Mouse (Mus musculus) heart, postnatal 36 days (tissue): ENCODE measurements around the gene Galnt11. TPM values are rescaled to one million over a fixed set of nuclear protein-coding genes. Genes with fewer than 3 reads are reported as not detected.
"Not testable (repeated sequence)": the region's sequence is repeated elsewhere in the genome, so short reads cannot be mapped to it uniquely, and the experiment has no call there.

Experiments
- DNase-seq, 2 experiments: peaks; one replicate each; pipeline ENCODE4 v3.0.0; 2021 to 2022
- intact Hi-C: fragments of 180-260 bp; cut with DNase I; formaldehyde crosslinking; loops from one replicate; pipeline ENCODE4 v1.15.1; 2025
- total RNA-seq, 2 experiments: library from RNA; stranded (reverse); gene quantifications; 2 replicates each; pipeline ENCODE4 v1.2.3; 2021

Galnt11 gene
- total RNA-seq, result 10 to 100 TPM; 22.1 to 22.6 TPM

DNA sequence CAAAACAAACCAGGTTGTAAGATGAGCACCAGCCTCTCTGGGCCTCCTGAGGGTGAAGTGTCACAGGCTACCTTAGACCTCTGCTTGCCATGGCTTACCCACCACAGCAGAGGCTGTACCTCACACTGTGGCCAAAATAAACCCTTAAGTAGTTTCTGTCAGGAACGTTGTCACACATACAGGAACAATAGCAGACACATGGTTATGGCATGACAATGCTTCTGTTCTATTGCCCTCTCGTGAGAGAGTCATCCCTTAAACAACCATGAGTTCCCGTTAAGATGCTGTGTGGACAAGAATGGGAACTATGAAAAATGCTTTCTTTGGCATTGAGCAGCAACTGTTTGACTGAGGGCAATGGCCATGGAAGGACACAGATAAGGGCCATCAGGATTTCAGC, at the start of gene Galnt11:
Gene Galnt11 (plus strand): TSS at position 301 of the 400 bp plus-strand sequence.
- intact Hi-C loops, result loop anchor here (5.0 kb wide), 1 partner anchor 119 kb away; the partner anchor contains the start of gene Prkag2
- DNase-seq, result no peak

DNA sequence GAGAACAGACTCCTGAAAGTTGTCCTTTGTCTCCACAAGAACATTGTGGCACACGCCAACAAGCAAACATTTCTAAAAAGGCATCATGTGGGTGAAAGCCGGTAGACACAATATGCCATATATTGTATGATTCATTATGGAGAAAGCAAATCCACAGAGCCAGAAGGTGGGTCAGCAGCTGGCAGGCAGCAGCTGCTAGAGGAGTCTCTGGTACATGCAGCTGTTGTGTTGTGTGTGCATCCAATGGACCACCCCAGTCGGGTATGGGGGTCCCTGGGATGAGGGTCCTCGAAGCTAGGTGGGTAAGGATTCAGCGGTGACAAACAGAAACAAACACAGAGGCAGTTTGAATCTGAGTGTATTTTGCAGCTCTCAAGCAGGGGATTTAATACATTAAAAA, 43.8 kb upstream of the Galnt11 start:
- intact Hi-C loops, DNase-seq: not testable (repeated sequence)

DNA sequence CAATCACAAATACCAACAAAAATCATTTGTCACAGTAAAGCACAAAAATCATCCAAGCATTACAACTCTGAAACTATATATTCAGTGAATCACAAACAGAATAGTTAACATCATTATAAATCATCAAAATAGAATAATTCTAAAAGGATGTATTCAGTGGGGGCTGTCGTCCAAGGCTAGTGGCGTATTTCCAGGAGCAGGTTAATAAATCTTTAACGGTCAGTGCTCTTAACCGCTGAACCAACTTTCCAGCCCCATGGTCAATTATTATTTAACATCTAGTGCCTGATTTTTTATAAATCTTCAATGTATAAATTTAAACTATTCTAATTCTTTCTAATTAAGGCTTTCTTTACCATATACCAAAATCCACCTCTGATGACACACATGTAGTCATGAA, 43.2 kb upstream of the Galnt11 start:
- DNase-seq, intact Hi-C loops: not testable (repeated sequence)

DNA sequence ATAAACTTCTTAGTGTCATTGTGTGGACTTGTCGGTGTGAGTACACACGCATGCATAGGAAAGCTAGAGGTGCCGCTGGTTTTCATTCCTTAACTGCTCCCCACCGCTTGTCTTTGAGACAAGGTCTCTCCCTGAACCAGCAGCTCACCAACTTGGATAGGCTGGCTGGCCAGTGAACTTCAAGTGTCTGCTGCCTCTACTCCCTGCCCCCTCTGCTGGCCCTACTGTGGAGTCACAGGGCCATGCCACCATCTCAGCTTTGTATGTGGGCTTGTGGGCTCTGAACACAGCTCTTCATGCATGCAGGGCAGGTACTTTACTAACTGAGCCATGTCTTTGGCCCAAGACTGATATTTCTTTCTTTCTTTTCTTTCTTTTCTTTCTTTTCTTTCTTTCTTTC, 42.4 kb upstream of the Galnt11 start:
- no peak for DNase-seq
- intact Hi-C loops, result no loop called here

DNA sequence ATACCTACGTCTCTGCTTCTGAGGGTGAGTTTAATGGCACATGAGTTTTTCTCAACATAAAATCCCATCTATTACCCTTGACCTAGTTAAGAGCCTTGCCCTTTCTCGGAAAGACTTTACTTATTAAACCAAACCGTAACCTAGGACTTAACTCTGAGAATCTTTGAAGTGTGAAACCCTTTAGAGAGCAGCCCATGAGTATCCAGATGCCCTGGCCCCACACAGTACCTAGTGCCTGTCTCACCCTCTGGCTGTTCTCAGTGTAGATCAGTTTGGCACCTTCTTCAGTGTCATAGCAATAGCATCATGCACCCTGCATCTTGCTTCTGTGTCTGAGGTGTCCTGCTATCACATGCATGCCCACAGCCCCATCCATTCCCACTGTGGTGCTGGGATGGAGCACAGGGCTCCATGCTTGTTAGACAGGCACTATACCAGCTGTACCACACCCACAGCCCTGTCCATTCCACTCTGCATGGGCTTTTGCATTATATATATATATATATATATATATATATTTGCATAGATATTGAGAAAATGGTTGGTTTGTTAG, 41.7 kb upstream of the Galnt11 start:
- intact Hi-C loops, result no loop called here
- DNase-seq, result no peak

DNA sequence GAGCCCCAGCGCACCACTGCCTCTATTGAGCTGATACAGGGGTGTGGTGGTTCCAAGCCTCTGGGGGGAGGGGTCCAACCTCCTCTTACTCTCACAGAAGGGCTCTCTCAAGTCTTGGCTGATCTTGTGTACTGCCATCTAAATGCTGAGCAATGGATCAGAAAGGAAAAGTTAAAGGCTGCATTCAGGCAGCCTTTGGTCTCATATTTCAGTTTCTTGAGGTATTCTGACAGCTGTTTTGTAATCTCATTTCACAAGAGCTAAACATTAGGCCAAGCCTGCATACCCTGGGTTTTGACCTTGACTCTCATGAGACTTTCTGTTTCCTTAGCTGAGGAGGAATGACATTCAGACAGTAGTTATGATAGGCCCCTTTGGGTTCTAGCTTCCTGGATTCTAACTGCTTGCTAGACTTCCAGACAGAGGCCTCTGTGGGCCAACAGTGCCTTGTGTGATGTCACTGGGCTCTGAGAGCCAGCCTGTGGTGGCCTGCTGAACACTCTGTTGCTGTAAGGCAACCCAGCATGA, 40.6 kb upstream of the Galnt11 start, which contains the start of gene Galntl5:
Gene Galntl5 (plus strand): TSS at position 457 of the 528 bp plus-strand sequence.
- intact Hi-C loops, result no loop called here
- DNase-seq, result no peak

DNA sequence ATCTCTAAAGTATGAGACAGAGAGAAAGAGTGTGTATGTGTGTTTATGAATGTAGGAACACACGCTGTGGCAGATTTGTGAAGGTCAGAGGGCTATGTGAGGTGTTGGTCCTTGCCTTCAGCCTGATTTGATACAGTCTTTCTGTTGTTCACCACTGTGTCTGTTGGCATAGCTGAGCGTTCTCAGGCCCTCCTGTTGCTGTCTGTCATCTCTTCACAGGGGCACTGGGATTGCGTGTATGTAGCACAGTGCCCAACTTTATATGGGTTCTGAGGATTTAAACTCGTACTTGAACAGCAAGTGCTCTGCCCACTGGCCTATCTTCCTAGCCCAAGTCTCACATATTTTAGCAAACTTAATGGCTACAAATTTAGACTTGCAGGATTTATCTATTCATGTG, 38.1 kb upstream of the Galnt11 start:
- no peak for DNase-seq

DNA sequence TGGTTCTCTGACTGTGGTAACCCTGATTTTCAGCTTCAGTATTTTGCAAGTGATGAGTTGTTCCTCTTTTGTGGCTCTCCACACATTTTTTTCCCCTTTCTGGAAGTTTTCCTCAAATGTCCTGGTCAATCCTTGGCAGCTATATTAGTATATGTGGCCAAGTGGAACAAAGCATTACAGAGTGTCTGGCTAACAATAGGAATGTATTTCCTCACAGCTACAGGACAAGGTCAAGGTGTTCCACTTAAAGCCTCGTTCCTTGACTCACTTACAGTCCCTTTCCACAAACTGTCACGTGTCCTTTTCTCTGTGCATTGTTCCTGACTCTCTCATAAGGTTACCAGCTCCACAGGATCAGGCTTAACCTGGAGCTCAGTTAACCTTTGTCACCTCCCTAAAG, 37.1 kb upstream of the Galnt11 start:
- intact Hi-C loops, result no loop called here
- no peak for DNase-seq

More for the DNA sequence above, 38.1 kb upstream of the Galnt11 start:
- intact Hi-C loops, result no loop called here

DNA sequence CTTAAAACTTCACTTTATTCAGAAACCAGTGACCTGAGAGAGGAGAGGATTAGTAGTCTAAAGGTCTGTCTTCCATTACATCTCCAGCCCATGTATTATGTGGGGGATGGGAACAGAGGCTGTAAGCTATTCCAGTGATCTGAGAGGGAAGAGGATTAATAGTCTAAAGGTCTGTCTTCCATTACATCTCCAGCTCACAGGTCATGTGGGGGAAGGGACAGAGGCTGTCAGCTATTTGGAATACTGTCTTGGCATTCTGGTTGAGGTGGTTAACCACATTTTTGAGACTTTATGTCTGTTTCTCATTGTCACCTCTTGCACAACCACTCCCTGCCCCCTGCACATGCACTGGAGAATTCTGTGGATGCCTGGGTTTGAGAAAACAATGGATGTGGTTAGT, 34.0 kb upstream of the Galnt11 start:
- intact Hi-C loops, result no loop called here
- DNase-seq, result no peak

DNA sequence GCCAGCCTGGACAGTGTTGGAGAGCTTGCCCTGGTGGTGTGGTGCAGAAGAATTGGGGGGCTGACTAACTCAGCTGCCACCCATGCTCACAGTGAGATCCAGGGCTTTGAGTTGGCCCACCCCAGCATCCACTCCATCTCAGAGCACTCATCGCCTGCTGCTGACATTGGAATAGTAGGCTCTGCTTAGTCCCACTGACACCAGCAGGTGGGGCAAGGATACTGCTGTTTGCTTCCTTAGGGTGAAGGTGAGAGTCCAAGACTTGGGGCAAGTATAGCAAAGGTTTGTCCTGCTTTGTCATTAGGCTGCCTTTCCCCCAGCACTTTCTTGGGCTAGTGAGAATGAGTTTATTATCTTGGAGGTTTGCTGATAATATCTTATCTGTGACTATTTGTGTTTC, 32.9 kb upstream of the Galnt11 start:
- DNase-seq, result no peak
- intact Hi-C loops, result no loop called here

DNA sequence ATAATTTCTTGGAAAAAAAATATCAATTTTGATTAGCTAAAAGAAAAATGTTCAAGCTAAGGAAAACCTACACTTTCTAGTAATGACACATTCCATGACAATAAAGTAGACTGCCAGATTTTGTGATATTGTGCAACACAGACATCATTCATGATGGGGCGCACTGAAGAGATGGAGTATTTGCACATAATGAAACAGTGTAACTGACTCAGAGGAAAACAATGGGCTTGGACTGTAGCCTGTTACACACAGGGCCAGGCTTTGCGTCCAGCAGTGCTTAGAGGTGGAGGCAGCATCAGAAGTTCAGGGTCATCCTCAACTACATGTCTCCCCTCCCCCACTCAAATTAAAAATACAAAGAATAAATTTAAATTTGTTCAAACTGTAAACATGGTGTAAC, 31.2 kb upstream of the Galnt11 start:
- intact Hi-C loops, result no loop called here
- no peak for DNase-seq

DNA sequence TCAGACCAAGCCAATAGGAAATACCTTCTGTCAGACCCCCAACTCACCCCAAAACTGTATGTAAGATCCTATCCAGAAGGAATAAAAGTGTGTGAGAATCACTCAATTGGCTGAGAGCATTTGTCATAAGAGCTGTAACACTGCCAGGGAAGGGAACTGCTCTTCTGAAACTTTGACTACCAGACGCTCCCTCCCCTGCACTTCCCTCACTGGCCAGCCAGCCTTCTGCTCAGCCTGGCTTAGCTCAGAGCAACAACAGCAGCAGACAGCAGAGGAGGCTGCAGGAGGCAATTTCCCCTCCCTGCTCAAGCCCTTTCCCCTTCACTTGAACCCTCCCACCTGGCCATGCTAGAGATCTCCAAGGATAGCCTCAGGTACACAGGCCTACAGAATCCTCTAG, 9.8 kb upstream of the Galnt11 start:
- no peak for DNase-seq
- intact Hi-C loops, result no loop called here

DNA sequence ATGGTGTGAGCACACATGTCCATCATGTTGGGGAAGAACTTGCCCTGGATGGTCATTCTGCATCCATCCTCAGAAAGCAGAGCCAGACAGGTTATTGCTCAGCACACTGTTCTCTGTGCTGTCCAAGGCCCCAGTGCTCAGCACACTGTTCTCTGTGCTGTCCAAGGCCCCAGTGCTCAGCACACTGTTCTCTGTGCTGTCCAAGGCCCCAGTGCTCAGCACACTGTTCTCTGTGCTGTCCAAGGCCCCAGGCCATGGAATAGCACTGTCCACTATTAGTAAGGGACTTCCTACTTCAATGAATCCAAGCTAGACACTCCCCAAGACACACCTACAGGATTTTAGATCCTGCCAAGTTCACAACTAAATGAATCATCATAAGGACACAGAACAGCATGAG, 8.5 kb upstream of the Galnt11 start:
- intact Hi-C loops, DNase-seq: not testable (repeated sequence)

DNA sequence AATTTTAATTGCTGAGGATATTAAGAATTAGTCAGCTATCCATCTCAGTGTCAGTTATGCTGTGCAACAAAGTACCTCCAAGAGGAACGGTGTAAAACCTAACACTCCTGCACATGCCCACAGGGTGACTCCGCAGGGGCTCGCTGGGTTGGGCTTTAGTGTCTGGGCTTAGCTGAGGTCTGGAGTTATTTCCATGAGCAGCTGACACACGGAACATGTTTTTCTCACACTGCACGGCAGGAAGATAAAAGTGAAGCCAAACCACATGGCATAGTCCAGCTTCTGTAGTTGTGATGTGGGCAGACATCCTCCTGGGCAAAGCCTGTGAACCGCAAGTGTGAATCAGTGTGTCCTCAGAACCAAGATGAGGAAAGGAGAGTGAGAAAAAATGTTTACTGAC, 6.7 kb upstream of the Galnt11 start:
- DNase-seq, result no peak
- intact Hi-C loops, result no loop called here

DNA sequence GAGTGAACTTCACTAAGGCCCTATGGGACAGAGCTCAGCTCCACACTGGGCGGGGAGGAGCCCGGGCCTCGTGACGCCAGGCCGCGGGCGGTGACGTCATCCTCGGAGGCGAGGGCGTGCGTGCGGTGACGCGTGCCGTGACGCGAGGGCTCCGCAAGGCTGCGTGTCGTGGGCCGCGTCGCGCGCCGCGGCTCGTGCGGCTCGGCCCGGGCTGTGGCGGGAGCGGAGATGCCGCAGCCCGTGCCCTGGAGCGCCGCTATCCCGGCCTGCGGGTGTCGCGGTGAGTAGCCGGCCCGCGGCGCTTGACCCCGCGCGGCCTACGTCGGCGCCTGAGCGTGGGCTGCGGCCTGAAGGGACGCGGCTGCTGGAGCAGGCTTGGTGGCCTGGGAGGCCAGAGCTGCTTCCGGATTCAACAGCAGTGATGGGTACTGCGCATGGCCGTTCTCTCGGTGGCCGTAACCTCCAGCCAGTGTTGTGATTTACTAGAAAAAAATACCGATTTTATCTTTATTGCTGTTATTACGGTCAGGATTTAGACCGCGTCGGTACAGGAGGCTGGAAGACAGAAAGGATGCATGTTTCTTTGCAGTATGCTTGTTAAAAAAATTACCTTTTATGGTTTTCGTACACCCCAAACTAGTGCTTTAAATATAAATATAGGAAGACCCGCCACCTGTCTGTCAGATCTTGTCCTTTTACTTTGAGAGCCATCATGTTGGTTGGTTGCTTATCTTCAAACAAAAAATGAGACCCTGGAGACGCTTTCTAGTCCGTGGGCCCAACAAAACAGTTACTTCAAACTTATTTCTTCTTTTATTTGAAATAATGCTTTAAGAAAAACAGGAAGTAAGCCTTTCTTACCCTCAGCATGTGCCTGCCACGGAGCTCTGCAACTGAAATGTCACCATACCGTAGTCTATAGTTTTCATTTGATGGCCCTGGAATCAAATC, 1.3 kb downstream of the Galnt11 start, which contains the start of gene E130116L18Rik:
Gene E130116L18Rik (minus strand): TSS at position 402 of the 951 bp plus-strand sequence.
- intact Hi-C loops, result loop anchor here (5.0 kb wide), 1 partner anchor 121 kb away; the partner anchor contains the start of gene Prkag2

DNA sequence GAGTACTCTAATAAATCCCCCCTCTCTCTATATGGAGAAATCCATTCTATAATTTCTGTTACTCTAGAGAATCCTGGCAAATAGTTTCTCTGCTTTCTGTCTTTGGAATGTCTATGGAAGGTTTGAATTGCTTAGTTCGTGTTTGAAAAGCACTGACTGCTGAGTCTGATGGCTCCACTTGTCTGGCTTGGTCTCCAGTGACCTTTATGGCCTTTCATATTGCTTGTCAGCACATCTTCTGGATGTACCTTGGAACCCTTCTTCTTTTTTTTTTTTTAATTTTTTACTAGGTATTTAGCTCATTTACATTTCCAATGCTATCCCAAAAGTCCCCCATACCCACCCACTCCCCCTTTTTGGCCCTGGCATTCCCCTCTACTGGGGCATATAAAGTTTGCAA, 2.7 kb downstream of the Galnt11 start:
- intact Hi-C loops, result loop anchor here (5.0 kb wide), 1 partner anchor 122 kb away; the partner anchor contains the start of gene Prkag2

More for the DNA sequence above, 1.3 kb downstream of the Galnt11 start, which contains the start of gene E130116L18Rik:
- peak; percentile 91 for DNase-seq

DNA sequence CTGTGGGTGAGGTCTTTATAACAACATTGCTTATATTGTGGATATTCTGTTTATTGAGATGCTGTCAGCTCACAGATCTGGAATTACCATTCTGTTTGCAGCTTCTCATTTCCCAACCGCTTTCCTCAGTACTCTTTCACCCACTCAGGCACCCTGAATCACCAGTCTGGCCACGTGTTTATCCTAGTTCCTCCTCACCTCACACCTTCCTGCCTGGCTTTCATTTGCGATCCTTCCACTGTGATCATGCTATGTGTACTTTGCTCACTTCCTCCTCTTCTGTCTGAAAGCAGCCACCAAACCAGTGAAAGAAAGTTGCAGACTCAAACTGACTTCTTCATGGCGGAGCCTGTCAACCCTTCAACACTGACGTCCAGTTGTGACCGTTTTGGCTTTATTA, 21.4 kb downstream of the Galnt11 start:
- DNase-seq, result no peak
- intact Hi-C loops, result no loop called here

More for the DNA sequence above, 2.7 kb downstream of the Galnt11 start:
- DNase-seq, result not testable (repeated sequence)

DNA sequence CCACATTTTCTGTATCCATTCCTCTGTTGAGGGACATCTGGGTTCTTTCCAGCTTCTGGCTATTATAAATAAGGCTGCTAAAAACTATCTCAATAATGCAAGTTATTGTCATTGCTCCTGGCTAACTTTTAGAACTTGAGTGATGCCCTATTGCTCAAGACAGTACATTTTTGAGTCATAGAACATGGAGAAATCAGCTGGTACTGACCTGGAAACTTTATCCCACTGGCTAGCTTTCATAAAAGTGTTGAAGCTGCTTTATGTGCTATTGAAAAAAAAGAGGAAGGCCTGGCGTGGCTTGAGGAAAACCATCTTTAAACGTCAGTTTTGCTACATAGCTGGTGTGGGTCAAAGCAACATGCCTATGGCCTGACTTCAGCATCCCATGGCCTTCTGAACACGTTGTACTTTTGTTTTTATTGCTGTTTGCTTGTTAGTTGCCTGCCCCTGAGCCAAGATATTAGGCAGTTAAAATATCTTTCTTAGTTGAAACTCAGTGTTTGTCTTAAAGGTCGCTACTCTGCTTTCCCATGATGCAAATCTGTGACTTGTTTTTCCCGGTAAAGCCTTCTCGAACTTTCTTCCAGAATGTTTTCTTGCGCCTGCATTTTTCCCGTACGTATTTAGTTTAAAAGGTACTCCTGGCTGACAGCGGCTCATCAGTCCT, 24.2 kb downstream of the Galnt11 start:
- DNase-seq, result no peak
- intact Hi-C loops, result no loop called here

DNA sequence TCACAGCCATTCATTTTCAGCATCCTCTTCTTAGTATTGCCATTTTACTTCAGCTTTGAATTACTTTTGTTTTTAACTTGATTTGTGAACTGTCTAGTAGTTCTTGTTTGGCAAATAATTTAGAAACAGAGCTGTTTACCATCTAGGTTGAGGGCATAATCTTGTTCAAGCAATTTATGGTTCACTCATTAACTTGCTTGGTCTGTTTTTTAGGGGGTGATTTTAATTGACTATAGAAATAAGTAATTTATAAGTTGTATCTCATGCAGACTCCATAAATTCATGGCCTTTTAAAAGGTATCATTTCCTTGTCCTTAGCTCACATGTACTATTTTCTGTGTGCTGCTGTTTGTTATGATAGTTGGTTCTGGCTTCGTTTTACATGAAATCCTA, 24.8 kb downstream of the Galnt11 start:
- no peak for DNase-seq
- intact Hi-C loops, result no loop called here

DNA sequence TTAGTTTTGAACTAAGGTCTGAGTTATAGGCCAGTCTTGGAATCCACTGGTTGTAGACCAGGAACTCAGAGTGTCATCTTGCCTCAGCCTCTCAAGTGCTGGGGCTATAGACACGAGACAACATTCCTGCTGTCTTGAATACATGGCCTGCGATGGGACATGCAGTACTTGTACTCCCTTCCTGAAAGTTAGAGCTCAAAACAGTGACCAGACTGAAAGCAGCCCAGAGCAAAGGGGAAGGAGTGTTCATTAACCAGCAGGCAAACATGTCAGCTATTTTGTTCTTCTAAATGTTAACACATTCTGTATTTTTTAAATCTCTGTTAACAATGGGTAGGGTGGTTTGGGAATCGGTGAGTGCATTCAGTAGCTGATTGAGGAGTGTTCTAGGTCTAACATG, 25.3 kb downstream of the Galnt11 start:
- DNase-seq, result no peak
- intact Hi-C loops, result no loop called here

DNA sequence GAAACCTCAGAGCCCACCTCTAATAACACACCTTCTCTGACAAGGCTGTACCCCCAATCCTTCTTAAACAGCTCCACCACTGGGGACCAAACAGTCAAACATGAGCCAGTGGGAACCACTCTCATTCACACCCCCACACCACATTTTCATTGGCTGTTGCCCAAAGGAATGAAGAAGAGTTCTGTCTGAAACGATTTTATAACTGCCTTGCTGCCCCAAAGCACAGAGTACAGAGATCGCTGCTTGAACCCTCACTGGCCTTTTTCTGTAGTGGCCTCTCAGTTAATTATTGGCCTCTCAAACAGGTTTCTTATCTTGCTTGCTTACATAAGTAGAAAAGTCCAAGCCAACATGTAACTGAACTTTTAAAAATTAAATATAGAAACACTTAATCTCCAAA, 30.7 kb downstream of the Galnt11 start:
- intact Hi-C loops, result no loop called here

More for the DNA sequence above, 30.7 kb downstream of the Galnt11 start:
- no peak for DNase-seq
